Mouse (Mus musculus) E14TG2a.4 (cell line): ENCODE measurements at regions not wholly inside any gene's neighbourhood (a gene's known extent, or its start where the extent isn't known, plus 50 kb on each side); places are given as distances from the start of the nearest gene placed in this dataset.

Experiments
- CTCF ChIP-seq: conservative IDR thresholded peaks from 2 replicates; pipeline ENCODE4 v1.5.1; 2014; ENCODE audit warnings: low read length
- NANOG ChIP-seq: IDR thresholded peaks from 2 replicates; pipeline ENCODE4 v1.6.1; 2014; ENCODE audit warnings: borderline replicate concordance, low read length, mixed read lengths
- POU5F1 ChIP-seq: IDR thresholded peaks from 2 replicates; pipeline ENCODE4 v1.6.1; 2014; ENCODE audit warnings: low read length, borderline replicate concordance

- TF ChIP-seq CTCF: no peak
- TF ChIP-seq NANOG: no peak
- TF ChIP-seq POU5F1: no peak
Observed at GRCm38 (mm10) chr13:3358079-3358608, 179.7 kb upstream of the Gdi2 start.
